Mouse (Mus musculus) stomach, postnatal 0 days (tissue): ENCODE data around the gene Cdk14.

Source experiments
- CTCF ChIP-seq: IDR thresholded peaks from 2 replicates; pipeline ENCODE4 v1.5.1; 2016; ENCODE audit warnings: antibody characterized with exemption, low read depth, mild to moderate bottlenecking, moderate library complexity
- EP300 ChIP-seq: optimal IDR thresholded peaks from 2 replicates; pipeline ENCODE3; 2016; ENCODE audit warnings: antibody characterized with exemption

DNA sequence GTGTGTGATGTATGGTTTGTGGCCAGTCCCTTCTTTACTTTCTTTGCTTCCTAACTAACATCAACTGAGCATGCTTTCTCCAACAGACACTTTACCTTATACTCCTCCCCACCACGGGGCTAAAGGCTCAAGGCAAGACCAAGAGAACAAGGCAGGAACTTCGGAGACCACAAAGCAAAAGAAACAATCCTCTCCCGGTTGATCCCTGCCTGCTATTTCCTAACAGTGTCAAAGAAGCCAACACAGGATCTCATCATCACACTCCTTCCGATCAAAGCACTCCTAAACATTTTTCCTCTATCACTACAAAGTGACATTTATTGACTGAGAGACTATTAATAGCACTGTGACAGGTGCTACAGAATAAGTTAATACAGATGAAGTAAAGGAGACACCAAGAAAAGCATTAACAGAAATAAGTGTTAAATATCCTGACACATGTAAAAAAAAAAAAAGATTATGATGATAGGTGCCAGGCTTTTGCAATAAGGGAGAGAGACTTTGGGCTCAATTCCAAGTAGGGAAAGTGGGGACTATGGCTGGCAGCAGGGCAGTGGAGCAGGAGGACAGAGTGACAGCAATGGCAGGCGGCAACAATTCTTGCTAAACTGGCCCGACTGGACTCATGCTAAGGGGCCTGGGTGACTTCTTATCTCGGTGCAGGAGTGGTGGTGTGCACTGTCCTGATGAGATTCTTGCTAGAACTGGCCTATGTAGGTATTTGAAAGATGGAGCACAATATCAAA is 208.9 kb downstream of the Cdk14 start:
- TF ChIP-seq CTCF: no peak
- TF ChIP-seq EP300: no peak
